Mouse (Mus musculus) left cerebral cortex, adult 2 months (tissue): ENCODE results near the gene Sema6b. TPM values are rescaled to one million over a fixed set of nuclear protein-coding genes. Genes with fewer than 3 reads are reported as not detected.

ENCODE experiments used
- DNase-seq, 2 experiments: peaks; one replicate each; pipeline ENCODE4 v3.0.0; 2021 to 2022; ENCODE audit warnings: low spot score in 2 of 2, mixed read lengths in 1 of 2; ENCODE audit errors: extremely low spot score in 1 of 2
- H3K27ac ChIP-seq: fragments of 200-600 bp; 2 replicates; pipeline ENCODE4 v1.8.1; 2022
- H3K4me3 ChIP-seq: fragments of 200-600 bp; 2 replicates; pipeline ENCODE4 v1.8.1; 2022
- CTCF ChIP-seq: fragments of 200-600 bp; IDR thresholded peaks from 2 replicates; pipeline ENCODE4 v1.8.1; 2022; ENCODE audit warnings: antibody characterized with exemption, mild to moderate bottlenecking, moderate library complexity
- intact Hi-C: fragments of 180-260 bp; cut with DNase I; formaldehyde crosslinking; loops from one replicate; pipeline ENCODE4 v1.15.1; 2025
- long read RNA-seq, 2 experiments: library from polyadenylated mRNA; stranded (forward); transcript quantifications; one replicate each; pipeline ENCODE4 v2.0.0; 2021; ENCODE audit warnings: borderline mapping rate in 2 of 2
- total RNA-seq, 2 experiments: library from RNA; stranded (reverse); gene quantifications; 2 replicates each; pipeline ENCODE4 v1.2.3; 2021

Gene Sema6b
- 100 to 1,000 TPM; 117 to 125 TPM for total RNA-seq
- long read RNA-seq, experiment 1, transcript Sema6b-201 (17 exons, 3,736 nt), result major isoform, 206 of 266 reads
- long read RNA-seq, experiment 1, partial matches to known transcripts, result 19 of 266 reads
- long read RNA-seq, experiment 1, other reads (novel, unspliced or antisense), result 41 of 266 reads
- long read RNA-seq, experiment 2, transcript Sema6b-201 (17 exons, 3,736 nt), result major isoform, 149 of 203 reads
- long read RNA-seq, experiment 2, partial matches to known transcripts, result 16 of 203 reads
- long read RNA-seq, experiment 2, other reads (novel, unspliced or antisense), result 37 of 203 reads

DNA sequence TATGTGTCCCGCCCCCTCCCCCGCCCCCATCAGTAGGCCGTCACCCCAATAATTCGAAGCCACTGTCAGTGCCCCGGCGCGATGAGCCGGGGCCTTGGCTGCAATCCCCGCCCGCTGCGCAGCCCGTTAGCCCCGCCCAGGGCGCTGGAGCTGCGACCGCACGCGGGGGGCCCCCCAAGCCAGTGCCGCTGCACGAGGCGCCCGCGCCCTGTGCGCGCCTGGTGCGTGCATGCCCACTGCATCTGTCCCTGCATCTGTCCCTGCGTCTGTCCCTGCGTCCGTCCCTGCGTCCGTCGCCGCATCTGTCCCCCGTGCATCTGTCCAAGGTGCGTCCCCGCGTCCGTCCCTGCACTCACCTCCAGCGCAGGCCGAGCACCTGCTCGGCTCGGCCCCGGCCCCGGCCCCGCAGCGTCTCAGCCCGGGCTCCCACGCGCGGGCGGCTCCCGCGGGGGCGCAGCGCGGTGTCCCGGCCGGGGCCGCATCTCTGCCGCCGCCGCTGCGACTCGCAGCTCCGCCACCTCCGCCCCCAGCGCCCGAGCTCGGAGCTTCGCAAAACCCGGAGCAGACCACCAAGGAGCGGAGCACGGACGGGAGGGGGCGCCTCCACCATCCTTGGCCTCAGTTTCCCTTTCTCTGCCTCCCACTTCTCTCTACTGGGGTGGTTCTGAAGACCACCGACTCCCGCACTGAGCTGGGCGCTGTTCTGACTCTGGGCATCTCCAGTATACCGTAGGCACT is at the start of gene Sema6b:
Gene Sema6b (minus strand): TSS at position 486 of the 738 bp plus-strand sequence.
- intact Hi-C loops, result no loop called here
- no peak for TF ChIP-seq CTCF
- Histone ChIP-seq H3K4me3 (peak within 1 kb of the TSS; percentile 76), H3K27ac (peak within 1 kb of the TSS; percentile 95)
- peak; percentile 84 to 90 for DNase-seq

- DNase-seq, result no peak
- intact Hi-C loops, result no loop called here
These were observed 45.4 kb upstream of the Sema6b start for GRCm38 (mm10) chr17:56185281-56186141.

GRCm38 (mm10) chr17:56183658-56184103 is 43.5 kb upstream of the Sema6b start, which contains the start of gene Mydgf:
Mydgf (minus strand) TSS chr17:56183920.
- Histone ChIP-seq H3K27ac (peak within 1 kb of the TSS; percentile 88), H3K4me3 (peak within 1 kb of the TSS; percentile 96)
- peak; percentile 95 to 97 for DNase-seq
- peak; percentile 6 for TF ChIP-seq CTCF
- intact Hi-C loops, result loop anchor here (2.0 to 5.0 kb wide), 2 partner anchors 51 to 69 kb away; no protein-coding TSS in a partner anchor

More at GRCm38 (mm10) chr17:56185281-56186141, 45.4 kb upstream of the Sema6b start:
- Histone ChIP-seq H3K27ac (peak overlapping the region; percentile 73), H3K4me3 (no peak overlapping the region)
- TF ChIP-seq CTCF, result no peak

DNA sequence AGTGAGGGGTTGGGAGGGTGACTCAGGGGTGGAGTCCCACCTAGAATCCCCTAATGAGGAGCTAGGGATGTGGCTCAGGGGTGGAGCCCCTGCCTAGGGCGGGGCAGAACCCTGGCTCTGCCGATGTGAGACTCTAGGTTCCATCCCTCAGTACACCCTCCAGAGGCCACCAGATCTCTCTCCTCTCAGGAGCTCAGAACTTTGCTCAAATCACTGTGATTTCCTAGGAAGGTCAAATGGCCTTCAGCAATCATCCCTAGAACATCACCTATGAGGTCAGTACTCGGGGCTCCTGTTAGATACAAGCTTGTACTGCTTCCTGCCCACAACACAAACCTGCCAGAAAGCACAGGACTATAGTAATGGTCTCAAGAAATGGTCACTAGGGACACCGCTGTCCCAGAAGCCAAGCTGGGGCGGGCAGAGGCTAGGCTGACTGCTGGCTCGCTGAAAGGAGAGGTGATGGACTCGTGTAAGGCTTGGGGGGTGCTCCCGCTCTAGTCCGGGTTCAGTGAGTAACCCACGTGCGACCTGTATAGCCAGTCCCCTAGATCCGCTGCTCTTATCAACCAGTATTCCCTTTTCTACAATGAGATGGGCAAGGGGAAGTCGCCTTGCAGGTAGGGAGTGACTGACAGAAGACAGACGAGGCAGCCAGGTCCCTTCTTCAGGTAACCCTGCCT is 43.0 kb upstream of the Sema6b start:
- intact Hi-C loops, result loop anchor here (2.0 to 5.0 kb wide), 2 partner anchors 50 to 69 kb away; no protein-coding TSS in a partner anchor
- TF ChIP-seq CTCF, result no peak
- DNase-seq, result no peak
- Histone ChIP-seq H3K27ac (peak overlapping the region; percentile 88), H3K4me3 (peak overlapping the region; percentile 96)

DNA sequence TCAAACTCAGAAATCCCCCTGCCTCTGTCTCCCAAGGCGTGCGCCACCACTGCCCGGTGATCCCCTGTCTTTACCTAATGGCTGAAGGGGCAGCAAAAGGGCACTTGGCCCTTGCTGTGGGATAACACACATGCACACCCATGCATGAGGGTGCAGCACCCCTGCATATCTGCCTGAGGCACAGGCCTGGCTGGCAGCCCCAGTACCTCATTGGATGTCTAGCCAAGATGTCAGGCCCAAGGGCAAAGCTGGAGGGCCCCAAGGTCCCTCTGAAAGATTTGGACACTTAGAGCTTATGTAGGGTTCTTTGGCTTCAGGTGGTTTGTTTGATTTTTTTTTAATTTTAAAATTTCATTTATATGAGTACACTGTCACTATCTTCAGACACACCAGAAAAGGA is 35.3 kb upstream of the Sema6b start:
- intact Hi-C loops, result no loop called here
- Histone ChIP-seq H3K27ac (no peak overlapping the region), H3K4me3 (no peak overlapping the region)
- TF ChIP-seq CTCF, result no peak
- no peak for DNase-seq

- intact Hi-C loops, result no loop called here
- no peak for TF ChIP-seq CTCF
- Histone ChIP-seq H3K4me3 (no peak overlapping the region), H3K27ac (no peak overlapping the region)
- no peak for DNase-seq
These were observed 33.4 kb upstream of the Sema6b start for GRCm38 (mm10) chr17:56173401-56174046.

DNA sequence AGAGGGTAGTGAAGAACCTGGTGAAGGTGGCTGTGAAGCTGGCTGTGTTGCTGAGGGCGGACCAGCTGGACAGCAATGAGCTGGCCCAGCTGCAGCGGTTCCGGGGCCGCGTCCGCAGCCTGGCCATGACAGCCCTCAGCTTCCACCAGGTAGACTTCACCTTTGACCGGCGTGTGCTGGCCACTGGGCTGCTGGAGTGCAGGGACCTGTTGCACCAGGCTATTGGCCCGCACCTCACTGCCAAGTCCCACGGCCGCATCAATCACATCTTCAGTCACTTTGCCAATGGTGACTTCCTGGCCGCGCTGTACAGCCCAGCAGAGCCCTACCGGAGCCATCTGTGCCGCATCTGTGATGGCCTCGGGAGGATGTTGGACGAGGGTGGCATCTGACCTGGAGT is 31.7 kb upstream of the Sema6b start:
- no peak overlapping the region for H3K27ac ChIP-seq

DNA sequence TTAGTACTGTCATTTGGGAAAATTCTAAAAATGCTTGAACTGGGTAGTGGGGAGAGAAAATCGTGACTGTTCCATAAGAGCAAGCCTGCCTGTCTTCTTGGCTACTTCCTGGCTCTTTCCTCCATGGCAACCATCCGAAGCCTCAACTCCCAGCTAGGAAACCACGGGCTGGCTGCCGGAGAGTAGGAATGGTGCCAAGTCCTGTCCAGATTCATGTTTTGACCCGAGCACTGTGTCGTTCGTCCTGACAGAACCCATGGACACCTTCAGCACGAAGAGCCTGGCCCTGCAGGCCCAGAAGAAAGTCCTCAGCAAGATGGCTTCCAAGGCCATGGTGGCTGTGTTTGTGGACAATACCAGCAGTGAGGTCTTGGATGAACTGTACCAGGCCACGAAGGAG is 31.3 kb upstream of the Sema6b start:
- no peak for TF ChIP-seq CTCF
- intact Hi-C loops, result no loop called here
- H3K4me3 ChIP-seq, result no peak overlapping the region
- no peak overlapping the region for H3K27ac ChIP-seq
- DNase-seq, result no peak

More for the DNA sequence above, 31.7 kb upstream of the Sema6b start:
- intact Hi-C loops, result no loop called here
- H3K4me3 ChIP-seq, result no peak overlapping the region
- no peak for TF ChIP-seq CTCF
- DNase-seq, result no peak

DNA sequence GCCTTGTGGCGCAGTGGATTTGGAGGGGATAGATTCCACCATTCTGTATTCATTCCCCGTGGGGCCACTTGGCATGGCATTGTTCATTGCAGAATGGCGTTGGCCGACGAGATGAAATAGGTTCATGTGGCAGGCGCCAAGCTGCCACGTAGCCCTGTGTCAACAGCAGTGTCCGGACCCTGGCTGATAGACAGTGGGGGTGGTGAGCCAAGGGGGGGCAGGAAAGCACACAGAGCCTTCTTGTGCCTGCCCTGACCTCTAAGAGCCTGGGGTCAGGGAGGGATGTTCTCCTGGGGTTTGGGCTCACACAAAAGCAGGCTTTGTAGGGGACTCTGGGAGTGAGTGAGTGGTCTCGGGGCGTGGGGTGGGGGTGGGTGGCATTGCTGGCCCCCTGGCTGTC is 30.5 kb upstream of the Sema6b start:
- no peak for TF ChIP-seq CTCF
- Histone ChIP-seq H3K27ac (no peak overlapping the region), H3K4me3 (no peak overlapping the region)
- intact Hi-C loops, result no loop called here
- DNase-seq, result no peak

DNA sequence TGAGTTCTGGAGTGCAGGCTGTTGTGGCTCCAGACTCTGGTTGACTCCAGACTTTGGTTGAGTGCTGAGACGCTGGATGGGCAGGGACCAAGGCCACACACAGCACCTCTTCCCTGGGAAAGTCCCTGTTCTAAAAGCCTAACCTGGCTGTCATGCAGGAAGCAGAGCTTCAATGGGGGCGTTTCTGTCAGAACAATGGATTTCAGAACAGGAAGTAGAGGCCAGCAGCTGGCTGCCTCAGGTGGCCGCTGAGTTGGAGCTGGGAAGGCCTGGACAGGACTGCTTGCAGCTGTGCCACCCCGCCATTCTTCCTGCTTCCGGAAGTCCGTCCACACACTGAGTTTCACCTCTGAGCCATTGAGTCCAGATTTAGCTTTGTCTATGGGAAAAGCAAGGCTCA is 29.7 kb upstream of the Sema6b start:
- Histone ChIP-seq H3K27ac (no peak overlapping the region), H3K4me3 (no peak overlapping the region)
- no peak for TF ChIP-seq CTCF
- intact Hi-C loops, result no loop called here
- no peak for DNase-seq
